Mouse (Mus musculus) ES-E14 (cell line): ENCODE measurements at regions not wholly inside any gene's neighbourhood (a gene's known extent, or its start where the extent isn't known, plus 50 kb on each side); places are given as distances from the start of the nearest gene placed in this dataset.
A peak's percentile ranks its signal among the peaks of the same experiment; 100 is the strongest.

Experiments used
- DNase-seq: peaks from one replicate; pipeline ENCODE4 v3.0.0-alpha.2; 2013; ENCODE audit warnings: low read depth, low spot score
- H3K27ac ChIP-seq: 2 replicates; pipeline ENCODE4 v1.5.1; 2012; ENCODE audit warnings: low read depth, mild to moderate bottlenecking, low read length, moderate library complexity, mixed read lengths; ENCODE audit not compliant: poor library complexity, insufficient read depth, severe bottlenecking
- H3K36me3 ChIP-seq: 2 replicates; pipeline ENCODE4 v1.6.1; 2012; ENCODE audit warnings: mild to moderate bottlenecking, low read length, moderate library complexity, mixed read lengths; ENCODE audit not compliant: control insufficient read depth, poor library complexity, insufficient read depth, severe bottlenecking
- H3K4me1 ChIP-seq, 2 experiments: fragments of 150-350 bp in 1 of 2; sonication (generic) in 1 of 2; 2 replicates each; pipeline ENCODE4 v1.6.1; 2012; ENCODE audit warnings: low read length in 2 of 2, mild to moderate bottlenecking in 1 of 2, mixed read lengths in 1 of 2; ENCODE audit not compliant: control insufficient read depth in 2 of 2, insufficient read depth in 2 of 2, poor library complexity in 1 of 2
- H3K4me3 ChIP-seq, 2 experiments: fragments of 150-350 bp in 1 of 2; sonication (generic) in 1 of 2; 2 replicates each; pipeline ENCODE4 v1.5.1; 2012; ENCODE audit warnings: low read length in 2 of 2, low read depth in 1 of 2, mild to moderate bottlenecking in 1 of 2, mixed read lengths in 1 of 2; ENCODE audit not compliant: insufficient read depth in 1 of 2, poor library complexity in 1 of 2, severe bottlenecking in 1 of 2
- H3K9ac ChIP-seq: 2 replicates; pipeline ENCODE4 v1.6.1; 2012; ENCODE audit warnings: low read depth, mild to moderate bottlenecking, low read length, mixed read lengths; ENCODE audit not compliant: poor library complexity, insufficient read depth, severe bottlenecking
- H3K9me3 ChIP-seq: fragments of 150-350 bp; sonication (generic); 2 replicates; pipeline ENCODE4 v1.6.1; 2012; ENCODE audit warnings: low read depth, mild to moderate bottlenecking, low read length; ENCODE audit not compliant: control insufficient read depth, insufficient read depth
- CHD2 ChIP-seq: IDR thresholded peaks from 2 replicates; pipeline ENCODE4 v1.6.1; 2014; ENCODE audit warnings: mild to moderate bottlenecking, low read depth, low read length, inconsistent platforms
- HCFC1 ChIP-seq: IDR thresholded peaks from 2 replicates; pipeline ENCODE4 v1.6.1; 2012; ENCODE audit warnings: low read length, inconsistent platforms, borderline replicate concordance; ENCODE audit not compliant: insufficient read depth
- MAFK ChIP-seq: IDR thresholded peaks from 2 replicates; pipeline ENCODE4 v1.6.1; 2014; ENCODE audit warnings: mild to moderate bottlenecking, low read depth, low read length, inconsistent platforms; ENCODE audit not compliant: insufficient read depth
- ZC3H11A ChIP-seq: IDR thresholded peaks from 2 replicates; pipeline ENCODE4 v1.6.1; 2012; ENCODE audit warnings: low read depth, mild to moderate bottlenecking, inconsistent platforms, low read length, borderline replicate concordance
- ZNF384 ChIP-seq: IDR thresholded peaks from 2 replicates; pipeline ENCODE4 v1.6.1; 2012; ENCODE audit warnings: low read depth, low read length, inconsistent platforms
- in situ Hi-C, 2 experiments: fragments of 600-800 bp; cut with MboI; formaldehyde crosslinking; loops; one replicate each; pipeline ENCODE4 v1.15.1; 2025; ENCODE audit warnings: low sequenced_read_pairs in 2 of 2, inconsistent platforms in 1 of 2; ENCODE audit not compliant: unreplicated experiment in 2 of 2

DNA sequence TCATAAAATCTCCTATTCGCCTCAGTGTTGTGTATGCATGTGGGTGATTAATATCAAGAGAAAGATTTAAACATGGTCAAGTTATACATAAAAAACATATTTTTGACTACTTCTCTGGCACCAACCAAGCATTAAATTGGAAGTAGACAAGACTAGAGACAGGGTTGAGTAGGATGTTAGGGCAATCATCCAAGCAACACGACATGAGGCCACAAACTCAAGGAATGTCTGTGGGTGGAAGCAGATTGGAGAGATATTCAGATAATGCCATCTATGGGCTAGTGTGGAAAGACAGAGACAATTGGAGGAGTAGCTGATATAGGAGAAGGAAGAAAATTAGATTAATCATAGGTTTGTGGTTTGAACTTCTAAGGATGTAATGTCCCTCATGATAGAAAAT, 60.0 kb upstream of the Car10 start:
- H3K9ac ChIP-seq, result no peak overlapping the region
- TF ChIP-seq MAFK, result no peak
- no peak for TF ChIP-seq ZNF384
- no peak for TF ChIP-seq CHD2
- TF ChIP-seq ZC3H11A, result no peak
- no peak for TF ChIP-seq HCFC1
- no peaks in the 10 kb centered on the region for H3K4me1 ChIP-seq
- H3K27ac ChIP-seq, result no peak overlapping the region
- no peak overlapping the region for H3K4me3 ChIP-seq
- H3K9me3 ChIP-seq, result no peaks in the 10 kb centered on the region
- in situ Hi-C loops, result no loop called here
- no peaks in the 10 kb centered on the region for H3K36me3 ChIP-seq
- no peak for DNase-seq

- TF ChIP-seq ZC3H11A, result no peak
- TF ChIP-seq HCFC1, result no peak
- TF ChIP-seq ZNF384, result no peak
- no peak for TF ChIP-seq CHD2
- TF ChIP-seq MAFK, result no peak
- no peaks in the 10 kb centered on the region for H3K36me3 ChIP-seq
- DNase-seq, result no peak
- no peak overlapping the region for H3K4me3 ChIP-seq
- H3K9me3 ChIP-seq, result no peaks in the 10 kb centered on the region
- H3K9ac ChIP-seq, result no peak overlapping the region
- H3K27ac ChIP-seq, result no peak overlapping the region
- H3K4me1 ChIP-seq, result no peaks in the 10 kb centered on the region
- in situ Hi-C loops, result no loop called here
Measured at GRCm38 (mm10) chr11:93039325-93039724, 58.5 kb upstream of the Car10 start.

DNA sequence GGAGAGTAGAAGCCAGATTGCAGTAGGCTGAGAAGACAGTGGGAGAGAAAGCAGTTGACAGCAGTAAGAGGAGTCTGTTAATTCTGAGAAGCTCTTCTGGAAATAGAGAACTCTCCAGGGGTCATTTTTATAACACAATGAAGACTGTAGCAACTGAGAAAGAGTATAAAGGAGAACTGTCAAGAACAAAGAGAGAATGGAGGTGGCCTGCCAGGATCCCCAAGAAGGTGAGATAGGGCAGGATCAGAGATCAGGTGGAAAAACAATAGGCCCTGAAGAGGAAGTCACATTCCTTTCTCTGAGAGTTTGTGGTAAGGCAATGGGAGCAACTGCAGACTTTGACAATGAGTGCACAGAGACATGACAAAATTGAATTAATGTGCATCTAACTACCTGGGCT, 57.0 kb upstream of the Car10 start:
- no peaks in the 10 kb centered on the region for H3K9me3 ChIP-seq
- no peak overlapping the region for H3K27ac ChIP-seq
- TF ChIP-seq ZNF384, result no peak
- no peak for TF ChIP-seq ZC3H11A
- no peak for TF ChIP-seq CHD2
- no peak for TF ChIP-seq MAFK
- no peak for TF ChIP-seq HCFC1
- in situ Hi-C loops, result no loop called here
- DNase-seq, result peak; percentile 22
- no peaks in the 10 kb centered on the region for H3K36me3 ChIP-seq
- H3K9ac ChIP-seq, result no peak overlapping the region
- H3K4me3 ChIP-seq, result no peak overlapping the region
- H3K4me1 ChIP-seq, result no peaks in the 10 kb centered on the region

DNA sequence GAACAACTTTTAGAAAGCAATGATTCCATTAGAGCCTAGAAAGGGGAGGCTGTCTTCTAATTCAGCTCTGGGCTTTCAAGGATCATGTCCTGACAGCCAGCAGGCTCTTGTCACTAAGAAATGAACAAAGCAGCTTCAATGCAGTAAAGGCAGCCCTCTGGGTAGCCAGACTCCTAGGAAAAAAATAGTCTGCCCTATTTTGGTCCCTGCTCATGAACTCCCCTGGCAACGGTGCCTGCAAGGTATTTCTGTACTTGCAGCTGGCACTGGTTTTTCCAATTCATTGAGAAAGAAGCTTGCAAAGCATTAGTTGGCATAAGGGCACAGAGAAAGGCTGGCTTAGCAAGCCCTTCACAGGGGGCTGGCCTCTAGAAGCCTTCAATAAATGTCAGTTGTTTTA, 52.8 kb upstream of the Car10 start:
- no peak overlapping the region for H3K9ac ChIP-seq
- no peak for TF ChIP-seq ZNF384
- no peak for TF ChIP-seq CHD2
- no peak for TF ChIP-seq ZC3H11A
- no peak for TF ChIP-seq MAFK
- no peak for TF ChIP-seq HCFC1
- H3K27ac ChIP-seq, result no peak overlapping the region
- H3K4me1 ChIP-seq, result no peaks in the 10 kb centered on the region
- in situ Hi-C loops, result no loop called here
- DNase-seq, result no peak
- H3K36me3 ChIP-seq, result no peaks in the 10 kb centered on the region
- H3K4me3 ChIP-seq, result no peak overlapping the region
- no peaks in the 10 kb centered on the region for H3K9me3 ChIP-seq
